Mouse (Mus musculus) forebrain, postnatal 0 days (tissue): ENCODE measurements around the gene Mydgf. TPM values are rescaled to one million over a fixed set of nuclear protein-coding genes. Genes with fewer than 3 reads are reported as not detected.

Experiments
- ATAC-seq: fragments of 200-750 bp; cut with Nextera tagmentation; 2 replicates; pipeline ENCODE4 v1.8.0; 2017; ENCODE audit warnings: mild to moderate bottlenecking, moderate library complexity
- DNase-seq: peaks from one replicate; pipeline ENCODE4 v3.0.0-alpha.2; 2015
- H3K27ac ChIP-seq: fragments of 300-500 bp; sonication (generic); 2 replicates; pipeline ENCODE4 v1.5.1; 2014; ENCODE audit warnings: low read depth, mild to moderate bottlenecking, antibody characterized with exemption, low read length, moderate library complexity, mixed read lengths
- H3K27me3 ChIP-seq: fragments of 300-500 bp; sonication (generic); 2 replicates; pipeline ENCODE4 v1.6.1; 2014; ENCODE audit warnings: mild to moderate bottlenecking, low read length, mixed read lengths; ENCODE audit not compliant: insufficient read depth
- H3K36me3 ChIP-seq: fragments of 300-500 bp; sonication (generic); 2 replicates; pipeline ENCODE4 v1.6.1; 2014; ENCODE audit warnings: mild to moderate bottlenecking, moderate library complexity; ENCODE audit not compliant: insufficient read depth
- H3K4me1 ChIP-seq: fragments of 300-500 bp; sonication (generic); 2 replicates; pipeline ENCODE4 v1.6.1; 2014; ENCODE audit warnings: antibody characterized with exemption; ENCODE audit not compliant: insufficient read depth
- H3K4me2 ChIP-seq: fragments of 300-500 bp; sonication (generic); 2 replicates; pipeline ENCODE4 v1.6.1; 2014; ENCODE audit warnings: low read depth, mild to moderate bottlenecking, moderate library complexity
- H3K4me3 ChIP-seq: fragments of 300-500 bp; sonication (generic); 2 replicates; pipeline ENCODE4 v1.5.1; 2014; ENCODE audit warnings: low read depth, low read length, mixed read lengths
- H3K9ac ChIP-seq: fragments of 300-500 bp; sonication (generic); 2 replicates; pipeline ENCODE4 v1.6.1; 2014; ENCODE audit warnings: mild to moderate bottlenecking
- H3K9me3 ChIP-seq: fragments of 300-500 bp; sonication (generic); 2 replicates; pipeline ENCODE4 v1.6.1; 2016; ENCODE audit warnings: low read length
- CTCF ChIP-seq: sonication (generic); IDR thresholded peaks from 2 replicates; pipeline ENCODE4 v1.5.1; 2016; ENCODE audit warnings: antibody characterized with exemption, control low read depth, low read depth
- WGBS: fragments of 180-500 bp; shearing (Covaris S2); extraction: QIAGEN DNeasy Blood & Tissue Kit; methylation state at CpG from one replicate; pipeline ENCODE4 v1.1.7; 2014; 5-methylcytosine and 5-hydroxymethylcytosine counted together
- polyA plus RNA-seq: library from polyadenylated mRNA; unstranded; fragments of >200 nt; fragmentation: Nextera tagmentation; extraction: Ambion mirVana; gene quantifications from 2 replicates; pipeline ENCODE4 v1.2.1, GENCODE M21; 2015
- total RNA-seq: library from RNA; depleted of rRNA; stranded (reverse); fragments of >200 nt; gene quantifications from 2 replicates; pipeline ENCODE4 v1.2.3, GENCODE M21; 2014

Mydgf gene
- total and polyA plus RNA-seq, 2 experiments from 2014 or later: 52.3 to 75.0 TPM

GRCm38 (mm10) chr17:56173401-56174046 is 10.2 kb downstream of the Mydgf start:
- H3K4me1 ChIP-seq: no peaks in the 10 kb centered on the region
- ATAC-seq: no peak
- H3K27ac ChIP-seq: no peak overlapping the region
- TF ChIP-seq CTCF: no peak
- WGBS: 62% methylated on average over 10 of the region's 10 CpGs
- no peak for DNase-seq
- H3K27me3 ChIP-seq: no peaks in the 10 kb centered on the region
- H3K9ac ChIP-seq: no peak overlapping the region
- H3K9me3 ChIP-seq: no peaks in the 10 kb centered on the region
- no peak overlapping the region for H3K4me3 ChIP-seq
- no peak overlapping the region for H3K4me2 ChIP-seq
- H3K36me3 ChIP-seq: peaks cover 34% of the 10 kb centered on the region

- H3K4me3 ChIP-seq: no peak overlapping the region
- no peaks in the 10 kb centered on the region for H3K9me3 ChIP-seq
- TF ChIP-seq CTCF: no peak
- no peak for DNase-seq
- H3K4me1 ChIP-seq: no peaks in the 10 kb centered on the region
- H3K36me3 ChIP-seq: peaks cover 20% of the 10 kb centered on the region
- no peak overlapping the region for H3K27ac ChIP-seq
- no peak overlapping the region for H3K9ac ChIP-seq
- WGBS: 95% methylated on average over 17 of the region's 17 CpGs
- ATAC-seq: no peak
- H3K27me3 ChIP-seq: no peaks in the 10 kb centered on the region
- H3K4me2 ChIP-seq: no peak overlapping the region
Observed at GRCm38 (mm10) chr17:56171881-56172280, 11.8 kb downstream of the Mydgf start.

DNA sequence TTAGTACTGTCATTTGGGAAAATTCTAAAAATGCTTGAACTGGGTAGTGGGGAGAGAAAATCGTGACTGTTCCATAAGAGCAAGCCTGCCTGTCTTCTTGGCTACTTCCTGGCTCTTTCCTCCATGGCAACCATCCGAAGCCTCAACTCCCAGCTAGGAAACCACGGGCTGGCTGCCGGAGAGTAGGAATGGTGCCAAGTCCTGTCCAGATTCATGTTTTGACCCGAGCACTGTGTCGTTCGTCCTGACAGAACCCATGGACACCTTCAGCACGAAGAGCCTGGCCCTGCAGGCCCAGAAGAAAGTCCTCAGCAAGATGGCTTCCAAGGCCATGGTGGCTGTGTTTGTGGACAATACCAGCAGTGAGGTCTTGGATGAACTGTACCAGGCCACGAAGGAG is 12.3 kb downstream of the Mydgf start:
- DNase-seq: no peak
- no peak overlapping the region for H3K27ac ChIP-seq

GRCm38 (mm10) chr17:56170636-56171035 is 13.1 kb downstream of the Mydgf start:
- Histone ChIP-seq H3K9ac (no peak overlapping the region), H3K27ac (no peak overlapping the region), H3K4me2 (no peak overlapping the region), H3K27me3 (no peaks in the 10 kb centered on the region), H3K4me3 (no peak overlapping the region), H3K4me1 (no peaks in the 10 kb centered on the region), H3K36me3 (peaks cover 12% of the 10 kb centered on the region), H3K9me3 (no peaks in the 10 kb centered on the region)
- DNase-seq (no peak), ATAC-seq (peak; percentile 38; the same call in 1 of the 2 replicates)
- no peak for TF ChIP-seq CTCF
- 23% methylated on average over 10 of the region's 10 CpGs for WGBS

More for the DNA sequence above, 12.3 kb downstream of the Mydgf start:
- Histone ChIP-seq H3K4me1 (no peaks in the 10 kb centered on the region), H3K36me3 (peaks cover 16% of the 10 kb centered on the region), H3K9me3 (no peaks in the 10 kb centered on the region), H3K4me3 (no peak overlapping the region), H3K4me2 (no peak overlapping the region), H3K27me3 (no peaks in the 10 kb centered on the region), H3K9ac (no peak overlapping the region)
- TF ChIP-seq CTCF: no peak
- WGBS: 74% methylated on average over 9 of the region's 9 CpGs
- no peak for ATAC-seq

DNA sequence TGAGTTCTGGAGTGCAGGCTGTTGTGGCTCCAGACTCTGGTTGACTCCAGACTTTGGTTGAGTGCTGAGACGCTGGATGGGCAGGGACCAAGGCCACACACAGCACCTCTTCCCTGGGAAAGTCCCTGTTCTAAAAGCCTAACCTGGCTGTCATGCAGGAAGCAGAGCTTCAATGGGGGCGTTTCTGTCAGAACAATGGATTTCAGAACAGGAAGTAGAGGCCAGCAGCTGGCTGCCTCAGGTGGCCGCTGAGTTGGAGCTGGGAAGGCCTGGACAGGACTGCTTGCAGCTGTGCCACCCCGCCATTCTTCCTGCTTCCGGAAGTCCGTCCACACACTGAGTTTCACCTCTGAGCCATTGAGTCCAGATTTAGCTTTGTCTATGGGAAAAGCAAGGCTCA is 13.9 kb downstream of the Mydgf start:
- Histone ChIP-seq H3K36me3 (peaks cover 5% of the 10 kb centered on the region; the same call in 1 of the 2 replicates), H3K9ac (no peak overlapping the region), H3K4me3 (no peak overlapping the region), H3K4me1 (no peaks in the 10 kb centered on the region), H3K4me2 (no peak overlapping the region), H3K27ac (no peak overlapping the region), H3K27me3 (no peaks in the 10 kb centered on the region), H3K9me3 (no peaks in the 10 kb centered on the region)
- WGBS: 67% methylated on average over 6 of the region's 6 CpGs
- TF ChIP-seq CTCF: no peak
- ATAC-seq (no peak), DNase-seq (no peak)

DNA sequence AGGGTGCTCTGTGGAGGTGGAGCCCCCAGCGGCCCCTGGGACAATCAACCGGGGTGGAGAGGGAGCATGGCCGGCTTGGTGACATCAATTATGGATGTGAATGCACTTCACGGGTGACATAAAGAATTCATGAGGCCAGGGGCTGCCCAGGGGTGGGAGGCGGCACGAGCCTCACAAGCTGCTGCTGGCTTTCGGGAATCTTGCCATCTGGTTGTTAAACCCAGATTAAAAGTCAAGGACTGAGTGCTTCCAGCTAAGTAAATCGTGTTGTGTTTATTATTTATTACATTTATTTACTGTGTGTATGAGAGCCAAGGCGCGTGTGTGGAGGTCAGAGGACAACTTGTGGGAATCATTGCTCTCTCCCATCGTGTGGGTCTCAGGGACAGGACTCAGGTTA is 18.0 kb downstream of the Mydgf start:
- DNase-seq (no peak), ATAC-seq (no peak)
- H3K4me3 ChIP-seq: no peak overlapping the region
- H3K27ac ChIP-seq: no peak overlapping the region
- H3K4me2 ChIP-seq: no peak overlapping the region
- H3K4me1 ChIP-seq: peaks cover 7% of the 10 kb centered on the region; the same call in 1 of the 2 replicates
- no peak for TF ChIP-seq CTCF
- no peaks in the 10 kb centered on the region for H3K9me3 ChIP-seq
- no peak overlapping the region for H3K9ac ChIP-seq
- no peaks in the 10 kb centered on the region for H3K27me3 ChIP-seq
- no peaks in the 10 kb centered on the region for H3K36me3 ChIP-seq
- 57% methylated on average over 11 of the region's 11 CpGs for WGBS

DNA sequence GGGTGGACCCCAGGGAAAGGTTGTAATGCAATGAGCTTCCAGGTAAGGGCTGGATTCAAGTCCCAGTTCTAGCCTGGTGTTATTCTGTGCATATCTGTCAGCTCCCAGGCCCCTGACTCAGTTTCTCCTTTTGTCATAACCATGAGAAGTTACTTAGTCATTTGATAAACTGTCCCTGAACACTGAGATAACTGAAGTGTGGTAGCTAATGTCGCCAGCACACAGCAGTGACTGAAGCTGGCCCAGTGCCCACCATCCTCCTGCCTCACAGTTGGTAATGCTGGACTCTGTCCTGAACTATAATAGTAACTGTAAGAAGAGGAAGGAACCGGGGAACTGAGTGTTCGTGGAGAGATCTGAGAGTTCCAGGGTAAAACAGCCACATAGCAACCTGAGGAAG is 19.2 kb downstream of the Mydgf start:
- ATAC-seq: no peak
- 69% methylated on average over 3 of the region's 3 CpGs for WGBS
- no peak for TF ChIP-seq CTCF

More for the DNA sequence above, 19.2 kb downstream of the Mydgf start:
- no peak for DNase-seq
- Histone ChIP-seq H3K4me2 (no peak overlapping the region), H3K27ac (no peak overlapping the region), H3K27me3 (no peaks in the 10 kb centered on the region), H3K4me1 (peaks cover 7% of the 10 kb centered on the region; the same call in 1 of the 2 replicates), H3K9me3 (no peaks in the 10 kb centered on the region), H3K9ac (no peak overlapping the region), H3K36me3 (no peaks in the 10 kb centered on the region), H3K4me3 (no peak overlapping the region)
